Mouse (Mus musculus) mesoderm, embryonic 11.5 days (tissue): ENCODE measurements at regions not wholly inside any gene's neighbourhood (a gene's known extent, or its start where the extent isn't known, plus 50 kb on each side); places are given as distances from the start of the nearest gene placed in this dataset.
"Not testable (repeated sequence)": the region's sequence is repeated elsewhere in the genome, so short reads cannot be mapped to it uniquely, and the experiment has no call there.

ENCODE experiments used
- DNase-seq: peaks from one replicate; pipeline ENCODE4 v3.0.0-alpha.2; 2012; ENCODE audit warnings: low read depth, low spot score

- DNase-seq, result peak; percentile 28
Measured at GRCm38 (mm10) chr6:44010946-44011345, 344.9 kb upstream of the Tpk1 start.

- not testable (repeated sequence) for DNase-seq
Measured at GRCm38 (mm10) chr6:44007196-44007595, 341.1 kb upstream of the Tpk1 start.
